Mouse (Mus musculus) G1E (cell line): ENCODE data around the gene Cry2. TPM values are rescaled to one million over a fixed set of nuclear protein-coding genes. Genes with fewer than 3 reads are reported as not detected.
"Not testable (repeated sequence)": the region's sequence is repeated elsewhere in the genome, so short reads cannot be mapped to it uniquely, and the experiment has no call there.

ENCODE experiments used
- ATAC-seq: 2 replicates; pipeline ENCODE4 v1.8.0; 2016; ENCODE audit warnings: mild to moderate bottlenecking; ENCODE audit not compliant: insufficient number of reproducible peaks, poor library complexity, low FRiP score, severe bottlenecking; ENCODE audit errors: extremely low read depth
- DNase-seq: peaks from one replicate; pipeline ENCODE4 v3.0.0; 2012; ENCODE audit warnings: low spot score
- H3K27me3 ChIP-seq: 2 replicates; pipeline ENCODE4 v1.6.1; 2012; ENCODE audit warnings: mild to moderate bottlenecking, low read length, inconsistent platforms; ENCODE audit not compliant: insufficient read depth
- H3K36me3 ChIP-seq: replicated peaks from 2 replicates; pipeline ENCODE3; 2012; ENCODE audit warnings: mild to moderate bottlenecking, inconsistent platforms
- H3K4me1 ChIP-seq: 2 replicates; pipeline ENCODE4 v1.6.1; 2012; ENCODE audit warnings: low read depth, low read length, inconsistent platforms, mixed read lengths; ENCODE audit not compliant: insufficient read depth
- H3K4me3 ChIP-seq: 2 replicates; pipeline ENCODE4 v1.5.1; 2012; ENCODE audit warnings: low read depth, mild to moderate bottlenecking, inconsistent platforms, low read length, moderate library complexity, mixed read lengths
- H3K9me3 ChIP-seq: replicated peaks from 2 replicates; pipeline ENCODE4 v1.6.1; 2012; ENCODE audit warnings: inconsistent platforms
- CTCF ChIP-seq: IDR thresholded peaks from 2 replicates; pipeline ENCODE4 v1.5.1; 2012; ENCODE audit warnings: low read depth, low read length, inconsistent platforms, mixed read lengths
- GATA1 ChIP-seq: IDR thresholded peaks from 2 replicates; pipeline ENCODE4 v1.6.1; 2012; ENCODE audit warnings: borderline replicate concordance, low read length, inconsistent platforms, mixed read lengths
- GATA2 ChIP-seq: IDR thresholded peaks from 2 replicates; pipeline ENCODE4 v1.6.1; 2012; ENCODE audit warnings: low read depth, low read length, inconsistent platforms, borderline replicate concordance
- POLR2AphosphoS5 ChIP-seq: IDR thresholded peaks from 2 replicates; pipeline ENCODE4 v1.6.1; 2012; ENCODE audit warnings: low read depth, low read length, inconsistent platforms; ENCODE audit not compliant: insufficient replicate concordance
- TAL1 ChIP-seq: conservative IDR thresholded peaks from 2 replicates; pipeline ENCODE4 v1.6.1; 2012; ENCODE audit warnings: low read depth, low read length, inconsistent platforms, mixed read lengths
- polyA plus RNA-seq: library from polyadenylated mRNA; stranded (reverse); fragments of >175 nt; gene quantifications from 2 replicates; pipeline ENCODE4 v1.2.3, GENCODE M21; 2012
- total RNA-seq, 2 experiments: library from RNA; stranded (forward) in 1 of 2; stranded (reverse) in 1 of 2; fragments of 200-1000 nt in 1 of 2; fragments of >200 nt in 1 of 2; fragmentation: Nextera tagmentation in 1 of 2; gene quantifications; 2 replicates each; pipeline ENCODE4 v1.2.3; 2014 to 2017

Cry2 gene
- 28.7 and 30.6 TPM in 2 replicates for total RNA-seq (2014; fragmentation: Nextera tagmentation)
- total RNA-seq (2017) = 8.2 and 13.3 TPM in 2 replicates
- 15.8 and 18.0 TPM in 2 replicates for polyA plus RNA-seq

DNA sequence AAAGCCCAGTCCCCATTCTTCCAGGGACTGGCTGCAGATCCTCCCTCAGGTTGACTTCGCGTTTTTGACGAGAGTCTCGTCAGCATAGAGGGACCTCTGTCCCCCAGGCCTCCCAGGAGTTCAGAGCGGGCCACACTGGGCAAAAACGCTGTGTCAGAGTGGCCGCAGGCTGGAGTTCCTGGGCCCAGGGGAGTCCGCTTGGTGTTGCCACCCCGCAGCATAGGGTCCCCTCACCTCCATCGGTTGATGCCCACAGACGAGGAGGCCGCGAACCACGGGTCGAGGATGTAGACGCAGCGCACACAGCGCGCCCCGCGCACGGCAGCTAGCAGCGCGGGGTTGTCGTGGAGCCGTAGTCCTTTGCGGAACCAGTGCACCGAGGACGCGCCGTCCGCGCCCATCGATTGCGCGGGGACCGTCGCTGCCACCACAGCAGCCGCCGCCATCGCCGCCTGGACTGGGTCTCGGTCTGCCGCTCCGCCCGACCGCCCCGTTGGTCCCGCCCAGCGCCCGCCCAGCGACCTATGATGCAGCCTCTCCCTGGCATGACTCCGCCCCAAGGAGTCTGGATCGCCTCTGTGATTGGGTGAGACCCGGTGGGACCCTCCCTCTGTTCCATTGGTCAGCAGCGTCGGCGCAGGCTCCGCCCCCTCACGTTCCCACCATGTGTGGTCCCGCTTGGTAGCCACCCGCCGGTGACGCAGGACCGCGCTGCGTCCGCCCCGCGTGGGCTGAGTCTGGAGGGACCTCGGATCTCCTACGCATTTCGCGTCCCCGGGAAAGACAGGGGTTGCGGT lies at the start of gene Cry2:
Gene Cry2 (minus strand): TSS at position 466 of the 797 bp plus-strand sequence.
- H3K27me3 ChIP-seq = no peaks in the 10 kb centered on the region; the same call in 1 of the 2 replicates
- H3K4me1 ChIP-seq = peaks cover 74% of the 10 kb centered on the region
- peak within 1 kb of the TSS; percentile 92 for H3K4me3 ChIP-seq
- peaks cover 32% of the 10 kb centered on the region for H3K36me3 ChIP-seq
- 0 out of 2 replicates have a peak, but pooled peaks cover 5% of the 10 kb centered on the region for H3K9me3 ChIP-seq
- TF ChIP-seq CTCF (no peak), POLR2AphosphoS5 (peak; percentile 87; the same call in 1 of the 2 replicates)
- DNase-seq (peak; percentile 98), ATAC-seq (peak; percentile 94)

DNA sequence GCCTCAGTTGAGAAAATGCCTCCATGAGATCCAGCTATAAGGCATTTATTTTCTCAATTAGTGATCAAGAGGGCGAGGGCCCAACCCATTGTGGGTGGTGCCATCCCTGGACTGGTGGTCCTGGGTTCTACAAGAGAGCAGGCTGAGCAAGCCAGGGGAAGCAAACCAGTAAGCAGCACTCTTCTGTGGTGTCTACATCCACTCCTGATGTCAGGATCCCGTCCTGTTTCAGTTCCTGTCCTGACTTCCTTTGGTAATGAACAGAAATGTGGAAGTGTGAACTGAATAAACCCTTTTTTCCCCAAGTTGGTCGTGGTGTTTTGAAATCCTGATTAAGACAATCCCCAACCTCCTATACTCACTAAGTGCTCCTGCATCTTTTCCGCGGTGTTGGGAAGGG lies 49.7 kb upstream of the Cry2 start:
- no peaks in the 10 kb centered on the region for H3K36me3 ChIP-seq
- no peak for ATAC-seq
- peaks cover 12% of the 10 kb centered on the region for H3K4me1 ChIP-seq
- H3K4me3 ChIP-seq = no peak overlapping the region
- no peaks in the 10 kb centered on the region for H3K9me3 ChIP-seq
- peaks cover 60% of the 10 kb centered on the region for H3K27me3 ChIP-seq
- DNase-seq = no peak
- TF ChIP-seq GATA2 = no peak
- no peak for TF ChIP-seq POLR2AphosphoS5
- TF ChIP-seq TAL1 = no peak
- no peak for TF ChIP-seq GATA1
- TF ChIP-seq CTCF = no peak

DNA sequence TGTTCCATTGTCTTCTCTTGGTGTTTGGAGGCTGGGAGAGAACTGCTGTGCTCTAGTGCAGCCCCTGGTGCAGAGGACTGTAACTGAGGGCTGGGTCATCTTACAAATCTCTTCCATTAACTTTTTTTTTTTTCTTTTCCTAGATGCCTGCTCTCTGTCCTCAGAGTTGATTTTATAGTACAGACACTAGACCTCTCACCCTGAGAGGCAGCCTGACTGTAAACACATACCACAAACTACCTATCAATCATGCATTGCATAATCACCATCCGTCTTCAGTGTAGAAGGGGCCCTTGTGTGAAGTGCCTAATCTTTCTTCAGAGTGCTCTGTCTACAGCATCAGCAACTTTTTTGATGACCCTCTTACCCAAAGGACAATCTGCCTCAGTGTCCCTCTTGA lies 48.7 kb upstream of the Cry2 start:
- H3K36me3 ChIP-seq = no peaks in the 10 kb centered on the region
- no peaks in the 10 kb centered on the region for H3K9me3 ChIP-seq
- H3K27me3 ChIP-seq = peaks cover 56% of the 10 kb centered on the region
- no peak overlapping the region for H3K4me3 ChIP-seq
- DNase-seq (no peak), ATAC-seq (no peak)
- TF ChIP-seq TAL1 (no peak), GATA1 (no peak), CTCF (no peak), POLR2AphosphoS5 (no peak), GATA2 (no peak)
- H3K4me1 ChIP-seq = peaks cover 12% of the 10 kb centered on the region

DNA sequence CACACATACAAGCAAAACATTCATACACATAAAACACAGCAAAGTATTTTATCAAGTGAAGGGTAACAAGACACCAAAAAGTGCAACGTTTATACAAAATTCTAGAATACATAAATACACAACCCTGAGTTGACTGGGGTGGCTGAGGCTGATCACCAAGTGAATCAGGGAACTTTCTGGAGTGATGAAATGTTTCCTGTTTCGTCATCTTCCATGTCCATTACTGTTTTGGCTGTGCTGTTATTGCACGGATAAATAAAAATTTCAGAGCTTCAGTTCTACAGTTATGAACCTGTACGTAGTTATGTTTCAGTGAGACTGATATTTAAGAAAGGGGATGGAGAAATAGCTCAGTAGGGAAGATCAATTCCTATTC lies 44.5 kb upstream of the Cry2 start:
- Histone ChIP-seq H3K4me1 (peaks cover 3% of the 10 kb centered on the region; the same call in 1 of the 2 replicates), H3K9me3 (peaks cover 13% of the 10 kb centered on the region), H3K4me3 (no peak overlapping the region), H3K36me3 (no peaks in the 10 kb centered on the region), H3K27me3 (peaks cover 33% of the 10 kb centered on the region)
- no peak for DNase-seq
- TF ChIP-seq CTCF (no peak), GATA2 (no peak)
- ATAC-seq = no peak

DNA sequence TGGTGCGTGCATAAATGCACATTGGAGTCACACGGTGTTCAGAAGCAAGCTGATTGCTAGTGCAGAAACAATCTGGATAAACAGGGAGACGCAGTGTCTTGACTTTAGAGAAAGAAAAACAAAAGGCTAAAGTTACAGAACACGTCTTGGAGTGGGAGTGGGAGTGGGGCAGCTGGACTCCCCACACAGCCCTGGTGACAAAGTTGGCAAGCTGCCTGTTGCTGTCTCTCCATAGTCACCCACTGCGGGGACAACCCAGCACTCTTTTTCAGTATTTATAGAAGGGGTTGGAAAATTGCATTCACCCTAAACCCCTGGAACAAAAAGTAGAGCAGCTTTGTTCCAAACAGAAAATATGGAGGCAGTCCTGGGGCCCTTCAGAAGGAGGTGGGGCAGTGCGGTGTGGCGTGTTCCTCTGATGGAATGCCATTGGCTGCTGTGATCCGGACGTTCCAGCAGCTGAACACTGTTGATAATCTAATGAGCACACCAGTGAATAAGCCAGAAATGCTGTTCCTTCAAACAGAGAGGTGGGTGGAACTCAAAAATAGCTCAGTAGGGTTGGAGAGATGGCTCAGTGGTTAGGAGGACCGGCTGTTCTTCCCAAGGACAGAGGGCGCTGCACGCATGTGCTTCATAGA lies 43.9 kb upstream of the Cry2 start:
- DNase-seq (no peak), ATAC-seq (no peak)
- Histone ChIP-seq H3K36me3 (no peaks in the 10 kb centered on the region), H3K4me3 (no peak overlapping the region), H3K4me1 (peaks cover 3% of the 10 kb centered on the region; the same call in 1 of the 2 replicates), H3K27me3 (peaks cover 28% of the 10 kb centered on the region), H3K9me3 (peaks cover 13% of the 10 kb centered on the region)
- TF ChIP-seq TAL1 = no peak
- TF ChIP-seq POLR2AphosphoS5 = no peak
- no peak for TF ChIP-seq GATA1
- TF ChIP-seq CTCF = no peak
- TF ChIP-seq GATA2 = no peak

DNA sequence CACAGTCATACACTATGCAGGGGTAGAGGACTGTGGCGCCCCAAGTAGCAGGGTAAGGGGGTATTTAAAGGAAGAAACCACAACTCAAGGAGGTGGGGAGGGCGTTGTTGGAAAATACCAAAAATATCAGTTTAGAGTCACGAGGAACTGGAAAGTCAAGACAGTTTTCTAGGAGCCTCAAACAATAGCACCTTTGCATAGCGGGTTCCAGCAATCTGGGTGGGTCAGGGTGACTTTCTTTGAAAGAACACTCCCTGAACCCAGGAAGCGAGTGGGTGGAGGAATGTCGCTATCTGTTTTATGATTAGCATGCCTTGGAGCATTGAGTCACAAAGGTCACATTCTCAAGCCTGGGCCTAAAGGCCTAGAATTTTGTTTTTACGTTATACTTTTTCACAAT lies 42.7 kb upstream of the Cry2 start:
- DNase-seq, ATAC-seq, H3K4me1 ChIP-seq, H3K4me3 ChIP-seq, H3K36me3 ChIP-seq: not testable (repeated sequence)
- H3K27me3 ChIP-seq = peaks cover 24% of the 10 kb centered on the region
- H3K9me3 ChIP-seq = peaks cover 13% of the 10 kb centered on the region
